Mouse (Mus musculus): Measurements from ENCODE around the gene Smok3c. TPM values are rescaled to one million over a fixed set of nuclear protein-coding genes. Genes with fewer than 3 reads are reported as not detected.

Smok3c gene
- polyA plus RNA-seq, 1 experiment from 2014 or later = not detected

GRCm38 (mm10) chr5:138080456-138080855, 27.5 kb downstream of the Smok3c start:
- Histone ChIP-seq H3K4me3 (replicated peaks; ENCODE audit: low read length) (no peak overlapping the region), H3K4me2 (ENCODE audit: low read length) (no peak overlapping the region), H3K27me3 (replicated peaks; ENCODE audit: control insufficient read depth, insufficient read depth, low read length) (no peaks in the 10 kb centered on the region), H3K27ac (ENCODE audit: low read length) (no peak overlapping the region), H3K36me3 (ENCODE audit: control insufficient read depth, insufficient read depth) (no peaks in the 10 kb centered on the region), H3K9ac (replicated peaks; ENCODE audit: low read depth, low read length) (no peak overlapping the region), H3K4me1 (replicated peaks; ENCODE audit: control insufficient read depth, insufficient read depth, low read length) (no peaks in the 10 kb centered on the region), H3K9me3 (ENCODE audit: control insufficient read depth, low read length) (no peaks in the 10 kb centered on the region)
- ATAC-seq = no peak
- WGBS = 89% methylated on average over 5 of the region's 5 CpGs

GRCm38 (mm10) chr5:138081446-138081845, 28.5 kb downstream of the Smok3c start:
- no peaks in the 10 kb centered on the region for H3K27me3 ChIP-seq (replicated peaks; ENCODE audit: control insufficient read depth, insufficient read depth, low read length)
- no peak overlapping the region for H3K27ac ChIP-seq (ENCODE audit: low read length)
- no peaks in the 10 kb centered on the region for H3K9me3 ChIP-seq (ENCODE audit: control insufficient read depth, low read length)
- no peak overlapping the region for H3K4me3 ChIP-seq (replicated peaks; ENCODE audit: low read length)
- WGBS = 89% methylated on average over 9 of the region's 9 CpGs
- no peak for ATAC-seq
- no peak overlapping the region for H3K9ac ChIP-seq (replicated peaks; ENCODE audit: low read depth, low read length)
- H3K36me3 ChIP-seq (ENCODE audit: control insufficient read depth, insufficient read depth) = no peaks in the 10 kb centered on the region
- no peak overlapping the region for H3K4me2 ChIP-seq (ENCODE audit: low read length)
- H3K4me1 ChIP-seq (replicated peaks; ENCODE audit: control insufficient read depth, insufficient read depth, low read length) = peaks cover 2% of the 10 kb centered on the region

DNA sequence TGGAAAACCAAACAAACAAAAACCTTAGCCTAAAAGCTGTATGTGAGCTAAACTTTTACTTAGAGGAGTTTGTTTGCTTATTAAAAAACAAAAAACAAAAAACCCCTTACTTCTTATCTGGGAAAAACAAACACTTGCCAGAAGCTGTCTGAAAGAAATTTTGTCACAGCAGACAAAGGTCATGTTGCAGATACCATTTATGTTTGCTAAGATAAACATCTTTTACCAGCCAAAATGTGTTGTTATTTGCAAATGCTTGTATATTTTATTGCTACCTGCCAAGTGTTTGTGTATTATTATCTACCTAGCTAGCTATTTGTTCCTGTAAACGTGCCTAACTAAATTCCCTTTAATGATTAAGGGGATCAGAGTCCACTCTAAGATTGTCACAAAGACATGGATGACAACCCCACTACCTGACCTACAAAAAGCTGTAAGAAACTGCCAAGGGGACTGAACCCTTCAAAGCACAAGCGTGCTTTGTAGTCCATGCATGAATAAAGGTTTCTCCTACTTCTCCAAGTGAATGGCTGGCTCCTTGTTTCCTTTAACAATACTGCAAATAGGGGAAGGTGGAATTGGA, 30.4 kb downstream of the Smok3c start:
- Histone ChIP-seq H3K27me3 (replicated peaks; ENCODE audit: control insufficient read depth, insufficient read depth, low read length) (no peaks in the 10 kb centered on the region), H3K27ac (ENCODE audit: low read length) (no peak overlapping the region), H3K4me3 (replicated peaks; ENCODE audit: low read length) (no peak overlapping the region), H3K4me1 (replicated peaks; ENCODE audit: control insufficient read depth, insufficient read depth, low read length) (peaks cover 17% of the 10 kb centered on the region), H3K9ac (replicated peaks; ENCODE audit: low read depth, low read length) (no peak overlapping the region), H3K9me3 (ENCODE audit: control insufficient read depth, low read length) (no peaks in the 10 kb centered on the region), H3K4me2 (ENCODE audit: low read length) (no peak overlapping the region), H3K36me3 (ENCODE audit: control insufficient read depth, insufficient read depth) (no peaks in the 10 kb centered on the region)
- WGBS = 68% methylated on average over 2 of the region's 2 CpGs
- no peak for ATAC-seq

- Histone ChIP-seq H3K4me3 (replicated peaks; ENCODE audit: low read length) (no peak overlapping the region), H3K27ac (ENCODE audit: low read length) (no peak overlapping the region), H3K9ac (replicated peaks; ENCODE audit: low read depth, low read length) (no peak overlapping the region), H3K27me3 (replicated peaks; ENCODE audit: control insufficient read depth, insufficient read depth, low read length) (no peaks in the 10 kb centered on the region), H3K4me2 (ENCODE audit: low read length) (no peak overlapping the region), H3K4me1 (replicated peaks; ENCODE audit: control insufficient read depth, insufficient read depth, low read length) (peaks cover 21% of the 10 kb centered on the region), H3K36me3 (ENCODE audit: control insufficient read depth, insufficient read depth) (no peaks in the 10 kb centered on the region), H3K9me3 (ENCODE audit: control insufficient read depth, low read length) (no peaks in the 10 kb centered on the region)
- WGBS = 91% methylated on average over 2 of the region's 2 CpGs
- no peak for ATAC-seq
Measured at GRCm38 (mm10) chr5:138083936-138084335, 30.9 kb downstream of the Smok3c start.

GRCm38 (mm10) chr5:138084507-138084906, 31.5 kb downstream of the Smok3c start:
- ATAC-seq = peak; percentile 23; the same call in 1 of the 2 replicates
- H3K9ac ChIP-seq (replicated peaks; ENCODE audit: low read depth, low read length) = no peak overlapping the region; the same call in 1 of the 2 replicates
- 70% methylated on average over 2 of the region's 2 CpGs for WGBS

GRCm38 (mm10) chr5:138084996-138085395, 32.0 kb downstream of the Smok3c start, which contains the start of gene Zkscan1:
Gene Zkscan1, plus strand, starts transcription at chr5:138085084.
- Histone ChIP-seq H3K4me2 (ENCODE audit: low read length) (peak within 1 kb of the TSS; percentile 86), H3K4me3 (replicated peaks; ENCODE audit: low read length) (peak within 1 kb of the TSS; percentile 75), H3K27me3 (replicated peaks; ENCODE audit: control insufficient read depth, insufficient read depth, low read length) (no peaks in the 10 kb centered on the region), H3K36me3 (ENCODE audit: control insufficient read depth, insufficient read depth) (no peaks in the 10 kb centered on the region), H3K9me3 (ENCODE audit: control insufficient read depth, low read length) (no peaks in the 10 kb centered on the region), H3K4me1 (replicated peaks; ENCODE audit: control insufficient read depth, insufficient read depth, low read length) (peaks cover 21% of the 10 kb centered on the region), H3K9ac (replicated peaks; ENCODE audit: low read depth, low read length) (peak within 1 kb of the TSS; percentile 94), H3K27ac (ENCODE audit: low read length) (peak within 1 kb of the TSS; percentile 83)
- ATAC-seq = peak; percentile 96
- WGBS = 0% methylated on average over 27 of the region's 27 CpGs

More at GRCm38 (mm10) chr5:138084507-138084906, 31.5 kb downstream of the Smok3c start:
- no peaks in the 10 kb centered on the region for H3K27me3 ChIP-seq (replicated peaks; ENCODE audit: control insufficient read depth, insufficient read depth, low read length)
- H3K27ac ChIP-seq (ENCODE audit: low read length) = no peak overlapping the region
- peak overlapping the region; percentile 75 for H3K4me3 ChIP-seq (replicated peaks; ENCODE audit: low read length)
- H3K4me2 ChIP-seq (ENCODE audit: low read length) = peak overlapping the region; percentile 41
- H3K9me3 ChIP-seq (ENCODE audit: control insufficient read depth, low read length) = no peaks in the 10 kb centered on the region
- H3K4me1 ChIP-seq (replicated peaks; ENCODE audit: control insufficient read depth, insufficient read depth, low read length) = peaks cover 21% of the 10 kb centered on the region
- H3K36me3 ChIP-seq (ENCODE audit: control insufficient read depth, insufficient read depth) = no peaks in the 10 kb centered on the region

DNA sequence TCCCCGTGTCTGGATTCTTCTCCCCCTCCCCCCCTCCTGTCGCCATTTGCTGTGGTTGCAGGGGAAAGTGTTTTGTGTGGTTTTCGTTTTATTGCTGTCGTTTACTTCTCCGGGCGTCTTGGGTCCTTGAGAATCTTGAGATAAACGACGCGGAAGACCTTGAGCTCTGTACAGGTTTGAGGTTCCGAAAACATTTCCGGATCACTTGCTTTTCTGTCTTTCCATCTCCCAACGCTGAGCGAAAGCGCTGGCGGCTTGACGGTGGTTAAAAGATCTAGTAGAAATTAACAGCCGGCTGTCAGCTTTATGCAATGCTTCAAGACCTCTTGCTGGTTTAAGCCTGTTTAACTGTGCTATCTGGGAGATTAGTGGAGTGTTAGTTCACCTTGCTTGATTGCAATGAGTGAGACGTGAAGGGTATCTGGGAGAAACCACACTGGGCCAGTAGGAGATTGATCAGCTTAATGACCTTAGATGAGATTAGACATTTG, 32.5 kb downstream of the Smok3c start:
- H3K9ac ChIP-seq (replicated peaks; ENCODE audit: low read depth, low read length) = peak overlapping the region; percentile 94
- peak overlapping the region; percentile 86 for H3K4me2 ChIP-seq (ENCODE audit: low read length)
- under 1% methylated on average over 18 of the region's 18 CpGs for WGBS
- no peaks in the 10 kb centered on the region for H3K27me3 ChIP-seq (replicated peaks; ENCODE audit: control insufficient read depth, insufficient read depth, low read length)
- H3K4me1 ChIP-seq (replicated peaks; ENCODE audit: control insufficient read depth, insufficient read depth, low read length) = peaks cover 21% of the 10 kb centered on the region
- ATAC-seq = peak; percentile 30; the same call in 1 of the 2 replicates
- peak overlapping the region; percentile 83 for H3K27ac ChIP-seq (ENCODE audit: low read length)
- no peaks in the 10 kb centered on the region for H3K9me3 ChIP-seq (ENCODE audit: control insufficient read depth, low read length)
- H3K36me3 ChIP-seq (ENCODE audit: control insufficient read depth, insufficient read depth) = no peaks in the 10 kb centered on the region
- peak overlapping the region; percentile 75 for H3K4me3 ChIP-seq (replicated peaks; ENCODE audit: low read length)

- no peak for ATAC-seq
- Histone ChIP-seq H3K36me3 (ENCODE audit: control insufficient read depth, insufficient read depth) (no peaks in the 10 kb centered on the region), H3K4me1 (replicated peaks; ENCODE audit: control insufficient read depth, insufficient read depth, low read length) (peaks cover 21% of the 10 kb centered on the region), H3K27me3 (replicated peaks; ENCODE audit: control insufficient read depth, insufficient read depth, low read length) (no peaks in the 10 kb centered on the region), H3K4me3 (replicated peaks; ENCODE audit: low read length) (no peak overlapping the region), H3K9me3 (ENCODE audit: control insufficient read depth, low read length) (no peaks in the 10 kb centered on the region), H3K27ac (ENCODE audit: low read length) (no peak overlapping the region), H3K4me2 (ENCODE audit: low read length) (peak overlapping the region; percentile 86), H3K9ac (replicated peaks; ENCODE audit: low read depth, low read length) (no peak overlapping the region)
- WGBS = 80% methylated on average over 3 of the region's 3 CpGs
Measured at GRCm38 (mm10) chr5:138086842-138087241, 33.8 kb downstream of the Smok3c start.

- no peaks in the 10 kb centered on the region for H3K9me3 ChIP-seq (ENCODE audit: control insufficient read depth, low read length)
- 84% methylated on average over 3 of the region's 3 CpGs for WGBS
- no peak for ATAC-seq
Measured at GRCm38 (mm10) chr5:138088366-138088765, 35.4 kb downstream of the Smok3c start.

More at GRCm38 (mm10) chr5:138088366-138088765, 35.4 kb downstream of the Smok3c start:
- Histone ChIP-seq H3K27ac (ENCODE audit: low read length) (no peak overlapping the region), H3K9ac (replicated peaks; ENCODE audit: low read depth, low read length) (no peak overlapping the region), H3K4me3 (replicated peaks; ENCODE audit: low read length) (no peak overlapping the region), H3K4me2 (ENCODE audit: low read length) (no peak overlapping the region), H3K27me3 (replicated peaks; ENCODE audit: control insufficient read depth, insufficient read depth, low read length) (no peaks in the 10 kb centered on the region), H3K4me1 (replicated peaks; ENCODE audit: control insufficient read depth, insufficient read depth, low read length) (peaks cover 21% of the 10 kb centered on the region), H3K36me3 (ENCODE audit: control insufficient read depth, insufficient read depth) (no peaks in the 10 kb centered on the region)

All from forebrain, embryonic 16.5 days (tissue).